Mouse (Mus musculus): ENCODE data around the gene Ankrd63.
"Not testable (repeated sequence)": the region's sequence is repeated elsewhere in the genome, so short reads cannot be mapped to it uniquely, and the experiment has no call there.

Ankrd63 gene

GRCm38 (mm10) chr2:118669785-118670184, 34.0 kb downstream of the Ankrd63 start:
- in situ Hi-C loops (cut with MboI; ENCODE audit: low pct_unique_long_range_greater_than_20kb in 1 of 2, low sequenced_read_pairs in 2 of 2, unreplicated experiment in 1 of 2) = no loop called here

DNA sequence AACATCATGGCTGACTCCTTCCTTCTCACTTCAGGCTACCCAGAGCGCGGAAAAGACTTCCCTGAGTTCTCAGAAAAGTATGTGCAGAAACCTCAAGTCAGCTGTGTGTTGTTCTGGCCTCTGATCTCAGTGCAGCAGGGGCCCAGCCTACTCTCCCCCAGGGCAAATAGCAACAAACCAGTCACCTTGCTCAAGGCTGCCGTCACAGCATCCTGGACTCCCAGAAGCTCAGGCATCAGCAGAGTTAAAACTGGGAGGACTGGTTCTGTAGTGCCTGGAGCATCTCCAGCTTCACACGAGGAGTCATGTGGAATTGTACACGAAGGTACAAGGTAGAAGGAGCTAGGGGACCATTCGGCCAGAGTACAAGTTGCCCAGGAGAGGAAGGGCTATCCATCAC, 34.5 kb downstream of the Ankrd63 start:
- in situ Hi-C loops (cut with MboI; ENCODE audit: low pct_unique_long_range_greater_than_20kb in 1 of 2, low sequenced_read_pairs in 2 of 2, unreplicated experiment in 1 of 2) = no loop called here

GRCm38 (mm10) chr2:118667181-118667580, 36.6 kb downstream of the Ankrd63 start:
- in situ Hi-C loops (cut with MboI; ENCODE audit: low pct_unique_long_range_greater_than_20kb in 1 of 2, low sequenced_read_pairs in 2 of 2, unreplicated experiment in 1 of 2) = no loop called here

DNA sequence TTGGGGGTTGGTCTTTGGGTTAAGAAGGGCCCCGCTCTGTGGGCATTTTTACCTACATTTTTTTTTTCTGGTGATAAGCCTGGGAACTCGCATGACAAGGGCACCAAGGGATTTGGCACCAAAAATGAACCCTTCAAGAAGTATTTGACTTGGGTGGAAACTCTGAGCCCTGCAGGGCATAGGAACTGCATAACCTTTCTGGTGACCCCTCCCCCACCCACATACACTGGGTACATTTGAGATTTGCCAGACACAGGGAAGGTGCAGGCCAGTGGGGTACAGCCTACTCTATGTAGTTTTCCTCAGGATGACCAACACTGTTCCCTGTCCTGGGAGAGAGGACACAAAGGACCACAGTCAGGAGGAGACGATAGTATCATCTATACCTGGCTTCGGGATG, 38.1 kb downstream of the Ankrd63 start:
- in situ Hi-C loops (cut with MboI; ENCODE audit: low pct_unique_long_range_greater_than_20kb in 1 of 2, low sequenced_read_pairs in 2 of 2, unreplicated experiment in 1 of 2) = no loop called here

GRCm38 (mm10) chr2:118664975-118665516, 38.7 kb downstream of the Ankrd63 start:
- in situ Hi-C loops (cut with MboI; ENCODE audit: low pct_unique_long_range_greater_than_20kb in 1 of 2, low sequenced_read_pairs in 2 of 2, unreplicated experiment in 1 of 2) = no loop called here

- in situ Hi-C loops (cut with MboI; ENCODE audit: low pct_unique_long_range_greater_than_20kb in 1 of 2, low sequenced_read_pairs in 2 of 2, unreplicated experiment in 1 of 2) = no loop called here
Measured at GRCm38 (mm10) chr2:118663804-118664766, 39.7 kb downstream of the Ankrd63 start.

DNA sequence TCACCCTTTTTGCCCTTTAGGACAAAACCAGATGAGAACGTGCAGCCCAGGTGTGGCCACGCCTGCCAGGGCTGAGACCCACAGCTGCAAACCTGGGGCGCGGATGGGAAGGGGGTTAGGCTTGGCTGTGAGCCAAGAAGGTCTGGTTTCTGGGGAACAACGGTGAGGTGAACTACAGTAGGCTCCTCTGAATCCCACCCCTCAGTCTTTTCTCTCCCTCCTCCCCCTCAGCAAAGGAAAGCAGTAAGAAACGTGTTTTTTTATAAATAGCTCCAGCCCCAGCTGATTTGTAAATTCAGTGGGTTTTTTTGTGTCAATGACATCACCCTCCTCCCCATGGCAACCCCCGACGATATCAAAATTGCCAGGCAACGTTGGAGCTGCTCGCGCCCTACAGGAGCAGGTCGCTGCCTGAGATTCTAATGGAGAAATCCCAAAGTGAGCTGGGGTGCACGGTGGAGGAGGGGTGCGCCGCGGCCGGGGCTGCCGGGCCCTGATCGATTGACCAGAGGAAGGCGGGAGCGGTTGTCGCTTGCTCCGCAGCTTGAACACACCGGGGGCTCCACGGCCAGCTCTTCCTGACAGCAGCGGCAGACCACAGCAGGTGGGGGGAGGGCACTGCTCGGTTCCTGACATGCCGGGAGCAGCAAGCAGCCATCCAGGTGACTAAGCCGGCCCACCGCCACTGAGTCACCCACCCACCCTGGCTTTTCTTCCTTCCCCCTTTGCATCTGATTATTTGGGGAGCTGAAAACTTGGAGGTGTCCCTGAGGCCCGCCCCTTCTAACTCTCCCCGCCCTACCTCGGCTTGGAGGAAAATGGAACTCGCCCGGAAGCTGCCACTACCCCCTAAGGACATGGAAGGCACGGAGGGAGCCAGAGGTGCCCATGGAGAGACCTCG, 40.6 kb downstream of the Ankrd63 start, which contains the start of gene Pak6:
Pak6 (plus strand) TSS at position 402 of the 902 bp plus-strand sequence.
- in situ Hi-C loops (cut with MboI; ENCODE audit: low pct_unique_long_range_greater_than_20kb in 1 of 2, low sequenced_read_pairs in 2 of 2, unreplicated experiment in 1 of 2) = no loop called here

DNA sequence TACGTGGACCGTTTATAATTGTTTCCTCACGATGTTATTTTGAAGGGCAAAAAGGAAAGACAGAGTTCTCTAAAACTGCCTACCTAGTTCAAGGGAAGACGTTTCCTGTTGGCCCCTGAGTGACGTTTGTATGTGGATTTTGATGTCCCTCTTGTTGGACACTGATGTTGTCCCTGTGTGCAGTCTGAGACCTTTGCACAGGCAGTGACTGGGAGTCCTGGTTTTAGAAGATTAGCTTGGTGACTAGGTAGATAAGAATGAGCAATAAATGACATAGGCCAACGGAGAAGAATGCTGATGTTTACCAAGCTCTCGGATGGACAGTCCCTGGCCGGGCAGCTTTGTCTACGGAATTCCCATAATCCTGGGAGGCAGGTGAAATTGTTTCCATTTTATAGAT, 41.9 kb downstream of the Ankrd63 start:
- in situ Hi-C loops (cut with MboI; ENCODE audit: low pct_unique_long_range_greater_than_20kb in 1 of 2, low sequenced_read_pairs in 2 of 2, unreplicated experiment in 1 of 2) = no loop called here

DNA sequence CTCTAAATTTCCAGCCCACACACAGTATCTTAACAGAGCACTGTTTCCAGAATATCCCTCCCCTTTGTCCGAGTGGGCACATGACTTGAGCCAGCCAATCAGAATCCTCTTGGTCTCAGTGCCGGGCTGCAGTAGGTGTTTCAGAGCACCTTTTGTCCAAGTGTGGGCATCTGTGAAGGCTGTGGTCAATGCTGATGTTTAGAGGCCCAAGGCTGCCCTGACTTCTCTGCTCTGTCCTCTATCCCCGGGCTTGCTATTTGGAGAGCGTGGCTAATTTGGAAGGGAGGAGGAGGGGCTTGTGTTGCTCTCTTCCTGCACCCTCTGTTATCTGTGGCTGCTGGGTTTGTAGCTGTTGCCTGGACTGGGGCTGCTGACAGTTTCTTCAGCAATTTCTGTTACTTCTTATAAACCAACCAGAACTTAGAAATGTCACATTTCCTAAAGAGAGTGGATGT, 43.7 kb downstream of the Ankrd63 start:
- in situ Hi-C loops (cut with MboI; ENCODE audit: low pct_unique_long_range_greater_than_20kb in 1 of 2, low sequenced_read_pairs in 2 of 2, unreplicated experiment in 1 of 2) = no loop called here

DNA sequence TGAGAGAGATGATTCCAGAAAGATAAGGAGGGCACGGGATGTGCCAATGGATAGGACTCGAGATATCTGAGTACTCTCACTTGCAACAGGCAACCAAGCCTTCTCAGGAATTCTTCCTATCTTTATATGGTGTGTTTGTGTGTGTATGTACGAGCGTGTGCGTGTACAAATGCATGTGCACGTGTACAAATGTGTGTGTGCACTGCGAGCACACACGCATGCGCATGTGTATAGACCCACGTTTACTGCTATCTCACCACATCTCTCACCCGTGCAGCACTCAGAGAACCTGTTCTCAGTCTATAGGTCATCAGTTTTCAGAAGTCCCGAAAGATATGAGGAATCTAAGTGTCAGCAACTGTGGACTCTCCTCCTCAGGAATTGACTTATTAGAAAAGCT, 44.3 kb downstream of the Ankrd63 start:
- in situ Hi-C loops (cut with MboI; ENCODE audit: low pct_unique_long_range_greater_than_20kb in 1 of 2, low sequenced_read_pairs in 2 of 2, unreplicated experiment in 1 of 2) = no loop called here

GRCm38 (mm10) chr2:118659077-118659476, 44.7 kb downstream of the Ankrd63 start:
- in situ Hi-C loops (cut with MboI; ENCODE audit: low pct_unique_long_range_greater_than_20kb in 1 of 2, low sequenced_read_pairs in 2 of 2, unreplicated experiment in 1 of 2) = no loop called here

GRCm38 (mm10) chr2:118658457-118658856, 45.3 kb downstream of the Ankrd63 start:
- in situ Hi-C loops (cut with MboI; ENCODE audit: low pct_unique_long_range_greater_than_20kb in 1 of 2, low sequenced_read_pairs in 2 of 2, unreplicated experiment in 1 of 2) = no loop called here

GRCm38 (mm10) chr2:118656688-118657281, 47.0 kb downstream of the Ankrd63 start:
- in situ Hi-C loops (cut with MboI; ENCODE audit: low pct_unique_long_range_greater_than_20kb in 1 of 2, low sequenced_read_pairs in 2 of 2, unreplicated experiment in 1 of 2) = no loop called here

DNA sequence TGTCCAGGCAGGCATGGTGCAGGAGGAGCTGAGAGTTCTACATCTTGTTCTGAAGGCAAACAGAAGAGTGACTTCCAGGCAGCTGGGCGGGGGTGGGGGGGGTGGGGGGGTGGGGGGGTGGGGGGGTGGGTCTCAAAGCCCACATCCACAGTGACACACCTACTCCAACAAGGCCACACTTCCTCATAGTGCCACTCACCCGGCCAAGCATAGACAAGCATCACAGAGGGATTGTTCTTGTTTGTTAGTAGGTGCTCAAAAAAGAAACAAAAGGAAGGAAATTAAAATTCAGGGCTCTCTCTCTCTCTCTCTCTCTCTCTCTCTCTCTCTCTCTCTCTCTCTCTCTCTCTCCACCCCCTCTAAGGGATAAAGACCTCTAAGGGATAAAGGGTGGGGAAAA, 53.1 kb downstream of the Ankrd63 start:
- in situ Hi-C loops (cut with MboI; ENCODE audit: low pct_unique_long_range_greater_than_20kb in 1 of 2, low sequenced_read_pairs in 2 of 2, unreplicated experiment in 1 of 2) = not testable (repeated sequence)
